Mouse (Mus musculus) heart, postnatal 0 days (tissue): Measurements from ENCODE around the gene Map3k20. TPM values are rescaled to one million over a fixed set of nuclear protein-coding genes. Genes with fewer than 3 reads are reported as not detected.
A peak's percentile ranks its signal among the peaks of the same experiment; 100 is the strongest.

Source experiments
- ATAC-seq: fragments of 200-750 bp; cut with Nextera tagmentation; 2 replicates; pipeline ENCODE4 v1.8.0; 2017; ENCODE audit warnings: low read depth, moderate number of reproducible peaks, moderate library complexity; ENCODE audit not compliant: insufficient read depth
- DNase-seq: peaks from one replicate; pipeline ENCODE4 v3.0.0-alpha.2; 2016; ENCODE audit warnings: low spot score
- H3K27ac ChIP-seq: fragments of 300-500 bp; sonication (generic); 2 replicates; pipeline ENCODE4 v1.5.1; 2014; ENCODE audit warnings: low read depth, mild to moderate bottlenecking
- H3K27me3 ChIP-seq: fragments of 300-500 bp; sonication (generic); 2 replicates; pipeline ENCODE4 v1.6.1; 2014; ENCODE audit warnings: low read length, mixed read lengths; ENCODE audit not compliant: control insufficient read depth, insufficient read depth
- H3K36me3 ChIP-seq: fragments of 300-500 bp; sonication (generic); replicated peaks from 2 replicates; pipeline ENCODE4 v1.6.1; 2014; ENCODE audit warnings: low read length, mixed read lengths; ENCODE audit not compliant: control insufficient read depth, insufficient read depth
- H3K4me1 ChIP-seq: fragments of 300-500 bp; sonication (generic); 2 replicates; pipeline ENCODE4 v1.6.1; 2014; ENCODE audit warnings: antibody characterized with exemption; ENCODE audit not compliant: control insufficient read depth, insufficient read depth
- H3K4me2 ChIP-seq: fragments of 300-500 bp; sonication (generic); 2 replicates; pipeline ENCODE4 v1.6.1; 2014; ENCODE audit warnings: low read depth, mild to moderate bottlenecking, low read length, moderate library complexity
- H3K4me3 ChIP-seq: fragments of 300-500 bp; sonication (generic); 2 replicates; pipeline ENCODE4 v1.5.1; 2014; ENCODE audit warnings: low read depth, low read length
- H3K9ac ChIP-seq: fragments of 300-500 bp; sonication (generic); replicated peaks from 2 replicates; pipeline ENCODE4 v1.6.1; 2014; ENCODE audit warnings: low read depth, low read length, mixed read lengths
- H3K9me3 ChIP-seq: fragments of 300-500 bp; sonication (generic); replicated peaks from 2 replicates; pipeline ENCODE4 v1.6.1; 2016; ENCODE audit warnings: low read length; ENCODE audit not compliant: control insufficient read depth
- CTCF ChIP-seq: IDR thresholded peaks from 2 replicates; pipeline ENCODE4 v1.5.1; 2016; ENCODE audit warnings: antibody characterized with exemption, control low read depth, low read depth
- EP300 ChIP-seq: IDR thresholded peaks from 2 replicates; pipeline ENCODE4 v1.6.1; 2016; ENCODE audit warnings: antibody characterized with exemption, low read depth
- WGBS: fragments of 180-500 bp; shearing (Covaris S2); extraction: QIAGEN DNeasy Blood & Tissue Kit; methylation state at CpG from one replicate; pipeline ENCODE4 v1.1.7; 2014; 5-methylcytosine and 5-hydroxymethylcytosine counted together
- polyA plus RNA-seq: library from polyadenylated mRNA; unstranded; fragments of >200 nt; fragmentation: Nextera tagmentation; extraction: Ambion mirVana; gene quantifications from 2 replicates; pipeline ENCODE4 v1.2.1, GENCODE M21; 2015
- total RNA-seq: library from RNA; depleted of rRNA; stranded (reverse); fragments of >200 nt; gene quantifications from 2 replicates; pipeline ENCODE4 v1.2.3, GENCODE M21; 2014; ENCODE audit warnings: low replicate concordance

Map3k20 gene
- total and polyA plus RNA-seq, 2 experiments from 2014 or later = 26.1 to 95.0 TPM

DNA sequence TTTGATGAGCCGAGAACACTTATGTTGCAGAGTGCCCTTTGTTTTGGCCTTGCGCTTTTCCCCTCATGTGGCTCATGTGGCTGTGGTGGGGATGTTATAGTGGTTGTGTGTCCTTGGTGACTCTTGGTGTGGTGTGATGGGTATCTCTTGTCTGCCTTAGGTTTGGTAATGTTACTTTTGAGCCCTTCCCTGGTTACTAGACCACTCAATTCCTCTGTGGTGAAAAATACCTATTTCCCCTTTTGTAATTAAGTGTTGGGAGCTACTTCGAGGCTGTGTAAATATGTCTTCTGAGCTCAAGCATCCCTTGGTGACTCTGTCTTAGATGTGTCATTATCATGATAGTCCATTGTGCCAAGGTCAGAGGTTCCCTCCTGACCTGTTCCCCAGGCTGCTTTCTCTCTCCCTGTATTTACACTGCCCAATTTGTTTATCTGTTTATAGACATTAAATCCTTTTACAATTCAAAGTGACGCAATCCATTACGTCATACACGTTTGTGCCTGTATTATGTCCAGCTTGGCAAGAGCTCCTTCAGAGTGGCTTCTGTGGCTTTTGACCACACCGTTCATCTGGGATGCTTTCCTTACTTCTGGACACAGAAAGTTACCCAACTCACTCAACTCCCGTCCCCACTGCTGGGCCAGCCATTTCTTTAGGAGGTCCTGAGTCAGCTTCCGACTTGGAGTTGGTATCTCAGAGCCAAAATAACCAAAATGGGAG is 15.9 kb downstream of the Map3k20 start:
- no peak overlapping the region for H3K27ac ChIP-seq
- no peak overlapping the region for H3K4me2 ChIP-seq
- TF ChIP-seq CTCF = no peak
- TF ChIP-seq EP300 = no peak

DNA sequence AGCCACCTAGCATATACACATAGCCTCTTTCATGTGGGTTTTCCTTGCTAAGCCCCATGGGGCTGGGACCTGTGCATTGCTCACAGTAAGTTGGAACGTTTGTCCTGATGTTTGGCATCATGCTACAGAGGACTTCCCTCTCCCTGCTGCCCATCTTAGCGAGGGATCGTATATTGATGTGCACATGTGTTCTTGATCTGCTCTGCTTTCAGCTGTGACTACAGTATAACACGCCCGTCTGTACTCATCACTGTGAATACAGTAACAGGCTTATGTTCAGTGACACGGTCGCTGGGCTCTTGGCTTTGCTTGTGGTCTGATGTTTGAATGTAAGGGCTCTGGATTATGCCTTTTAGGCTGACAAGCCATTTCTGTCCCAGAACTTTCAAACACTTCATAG is 20.3 kb downstream of the Map3k20 start:
- ATAC-seq = no peak
- 90% methylated on average over 7 of the region's 7 CpGs for WGBS

More for the DNA sequence above, 15.9 kb downstream of the Map3k20 start:
- no peak overlapping the region for H3K4me3 ChIP-seq
- peaks cover 29% of the 10 kb centered on the region for H3K36me3 ChIP-seq
- H3K4me1 ChIP-seq = 0 out of 2 replicates have a peak, but pooled peaks cover 3% of the 10 kb centered on the region
- H3K9me3 ChIP-seq = no peaks in the 10 kb centered on the region
- 79% methylated on average over 9 of the region's 9 CpGs for WGBS
- no peak for ATAC-seq
- no peak overlapping the region for H3K9ac ChIP-seq
- no peak for DNase-seq
- H3K27me3 ChIP-seq = no peaks in the 10 kb centered on the region

DNA sequence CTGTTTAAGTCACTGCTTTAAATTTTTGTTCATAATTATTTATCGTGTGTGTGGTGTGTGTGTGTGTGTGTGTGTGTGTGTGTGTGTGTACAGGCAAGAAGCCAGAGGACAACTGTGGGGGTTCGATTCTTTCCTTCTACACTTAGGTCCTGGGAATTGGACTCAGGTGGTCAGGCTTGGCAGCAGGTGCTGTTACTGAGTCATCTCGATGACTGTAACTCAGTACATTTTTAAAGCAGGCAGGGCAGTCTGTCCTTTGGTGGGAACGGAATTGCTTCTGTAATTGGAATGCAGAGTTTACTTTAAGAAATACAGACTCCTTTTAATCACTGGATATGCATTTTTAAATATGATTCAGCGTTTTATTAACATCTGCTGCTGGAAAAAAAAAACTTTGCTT is 22.9 kb downstream of the Map3k20 start:
- TF ChIP-seq EP300 = no peak
- no peak for TF ChIP-seq CTCF

More for the DNA sequence above, 20.3 kb downstream of the Map3k20 start:
- Histone ChIP-seq H3K4me3 (no peak overlapping the region), H3K27ac (no peak overlapping the region), H3K9ac (no peak overlapping the region), H3K4me1 (0 out of 2 replicates have a peak, but pooled peaks cover 16% of the 10 kb centered on the region), H3K27me3 (no peaks in the 10 kb centered on the region), H3K36me3 (peaks cover 17% of the 10 kb centered on the region; the same call in 1 of the 2 replicates), H3K4me2 (no peak overlapping the region), H3K9me3 (no peaks in the 10 kb centered on the region)
- TF ChIP-seq CTCF (no peak), EP300 (no peak)
- DNase-seq = no peak

DNA sequence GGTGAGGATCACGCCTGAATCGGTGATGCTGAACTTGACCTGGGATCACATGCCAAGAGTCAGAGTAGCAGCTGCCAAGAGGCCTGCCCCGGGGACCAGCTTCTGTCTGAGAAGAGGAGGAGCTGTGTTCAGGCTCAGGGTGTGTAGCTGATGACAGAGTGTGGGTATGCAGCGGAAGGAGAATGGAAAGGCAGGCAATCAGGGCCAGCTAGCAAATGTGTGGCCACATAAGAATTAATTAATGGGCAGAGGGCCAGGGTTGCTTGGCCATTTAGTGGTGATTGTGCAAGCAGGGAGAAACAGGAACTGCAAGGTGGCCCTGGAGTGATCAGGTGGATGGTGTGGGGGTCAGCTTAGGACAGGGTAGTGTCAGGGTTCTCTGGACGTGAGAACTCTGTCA is 23.5 kb downstream of the Map3k20 start:
- ATAC-seq = peak; percentile 62
- H3K27ac ChIP-seq = no peak overlapping the region
- H3K4me1 ChIP-seq = peaks cover 36% of the 10 kb centered on the region
- no peak for TF ChIP-seq CTCF
- no peak for TF ChIP-seq EP300
- peaks cover 14% of the 10 kb centered on the region; the same call in 1 of the 2 replicates for H3K36me3 ChIP-seq
- no peak overlapping the region for H3K9ac ChIP-seq
- no peak overlapping the region for H3K4me3 ChIP-seq
- WGBS = 41% methylated on average over 5 of the region's 5 CpGs
- DNase-seq = no peak
- H3K9me3 ChIP-seq = no peaks in the 10 kb centered on the region
- no peak overlapping the region for H3K4me2 ChIP-seq
- H3K27me3 ChIP-seq = no peaks in the 10 kb centered on the region

More for the DNA sequence above, 22.9 kb downstream of the Map3k20 start:
- Histone ChIP-seq H3K9me3 (no peaks in the 10 kb centered on the region), H3K4me3 (no peak overlapping the region), H3K36me3 (peaks cover 14% of the 10 kb centered on the region; the same call in 1 of the 2 replicates), H3K9ac (no peak overlapping the region), H3K27ac (no peak overlapping the region), H3K4me2 (no peak overlapping the region), H3K27me3 (no peaks in the 10 kb centered on the region), H3K4me1 (peaks cover 37% of the 10 kb centered on the region)
- WGBS = 84% methylated on average over 5 of the region's 5 CpGs
- ATAC-seq (no peak), DNase-seq (no peak)

DNA sequence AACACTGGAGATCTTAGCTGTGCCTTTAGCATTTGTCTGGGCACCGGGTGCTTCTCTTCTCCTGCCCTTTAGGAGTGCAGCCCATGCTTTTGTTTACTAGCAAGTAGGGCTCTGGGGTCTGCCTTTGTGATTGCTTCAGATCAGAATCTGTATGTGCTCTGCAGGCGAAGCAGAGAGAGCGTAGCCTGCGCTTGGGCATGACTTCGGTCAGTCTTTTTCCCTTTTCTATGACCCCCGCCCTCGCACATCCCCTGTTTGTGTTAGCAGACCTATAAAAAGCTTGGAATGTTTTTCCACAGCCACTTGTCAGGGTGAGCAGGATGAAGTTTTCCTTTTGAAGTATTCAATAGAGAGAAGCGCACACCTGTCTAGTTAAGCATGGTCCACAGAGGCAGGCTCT is 26.0 kb downstream of the Map3k20 start:
- no peak for ATAC-seq
- TF ChIP-seq CTCF = no peak
- TF ChIP-seq EP300 = no peak
- peak overlapping the region; percentile 40; the same call in 1 of the 2 replicates for H3K4me2 ChIP-seq
- no peak overlapping the region for H3K4me3 ChIP-seq
- no peak for DNase-seq
- H3K4me1 ChIP-seq = peaks cover 36% of the 10 kb centered on the region
- no peaks in the 10 kb centered on the region for H3K27me3 ChIP-seq
- H3K27ac ChIP-seq = peak overlapping the region; percentile 36
- H3K9me3 ChIP-seq = no peaks in the 10 kb centered on the region
- WGBS = 38% methylated on average over 8 of the region's 8 CpGs
- H3K9ac ChIP-seq = no peak overlapping the region; the same call in 1 of the 2 replicates
- no peaks in the 10 kb centered on the region for H3K36me3 ChIP-seq
